Mouse (Mus musculus) mammary gland, adult 2 months (tissue): Measurements from ENCODE around the gene Ifi203. TPM values are rescaled to one million over a fixed set of nuclear protein-coding genes. Genes with fewer than 3 reads are reported as not detected.

ENCODE experiments used
- polyA plus RNA-seq: library from polyadenylated mRNA; depleted of rRNA; stranded (reverse); fragments of >200 nt; gene quantifications from 2 replicates; pipeline ENCODE4 v1.2.3, GENCODE M21; 2012; ENCODE audit warnings: low replicate concordance; rRNA removed

The Ifi203 gene
- polyA plus RNA-seq, result 17.8 and 37.0 TPM in 2 replicates

GRCm38 (mm10) chr1:173941924-173942779 is at the start of gene Ifi203, which contains the start of gene Mndal:
TSS of gene Ifi203 (minus strand) at chr1:173942672.
TSS of gene Mndal (minus strand) at chr1:173942491.

GRCm38 (mm10) chr1:173982694-173983305 is 40.3 kb upstream of the Ifi203 start, which contains the start of gene Ifi202b:
TSS of gene Ifi202b (minus strand) at chr1:173982744.

GRCm38 (mm10) chr1:173912548-173913255 is 29.8 kb downstream of the Ifi203 start, which contains the start of gene Ifi211:
TSS of gene Ifi211 (minus strand) at chr1:173913046.

Other genes starting within 250 kb of the Ifi203 start
- 13.7 and 48.4 TPM in 2 replicates for gene Ifi207, start 200.9 kb downstream of the Ifi203 start, polyA plus RNA-seq
- gene Ifi204, start 175.7 kb downstream of the Ifi203 start, polyA plus RNA-seq, result 1.9 and 6.8 TPM in 2 replicates
- 2.0 and 4.2 TPM in 2 replicates for gene Ifi211, start 29.6 kb downstream of the Ifi203 start, polyA plus RNA-seq
- 8.0 and 19.3 TPM in 2 replicates for gene Mndal, start 181 bp downstream of the Ifi203 start, polyA plus RNA-seq
- 0.17 and 0.56 TPM in 2 replicates for gene Ifi202b, start 40.1 kb upstream of the Ifi203 start, polyA plus RNA-seq
- 4.2 and 12.6 TPM in 2 replicates for gene Ifi205, start 89.1 kb upstream of the Ifi203 start, polyA plus RNA-seq
- 0.70 TPM in 2 replicates for gene Olfr433, start 98.0 kb upstream of the Ifi203 start, polyA plus RNA-seq
- 0.29 and 0.46 TPM in 2 replicates for gene Olfr432, start 106.5 kb upstream of the Ifi203 start, polyA plus RNA-seq
- not detected in 2 replicates for gene Olfr430, start 123.9 kb upstream of the Ifi203 start, polyA plus RNA-seq
- gene Olfr429, start 141.7 kb upstream of the Ifi203 start, polyA plus RNA-seq, result not detected in 2 replicates
- not detected in 2 replicates for gene Olfr427, start 154.2 kb upstream of the Ifi203 start, polyA plus RNA-seq
- gene Olfr231, start 178.5 kb upstream of the Ifi203 start, polyA plus RNA-seq, result not detected in 2 replicates
- gene Olfr424, start 188.8 kb upstream of the Ifi203 start, polyA plus RNA-seq, result not detected in 2 replicates
- not detected in 2 replicates for gene Olfr420, start 213.0 kb upstream of the Ifi203 start, polyA plus RNA-seq
- gene Spta1, start 230.1 kb upstream of the Ifi203 start, polyA plus RNA-seq, result 0.10 TPM in 1 of 2 replicates, not detected in the other